Mouse (Mus musculus): ENCODE measurements around the gene Aunip.

DNA sequence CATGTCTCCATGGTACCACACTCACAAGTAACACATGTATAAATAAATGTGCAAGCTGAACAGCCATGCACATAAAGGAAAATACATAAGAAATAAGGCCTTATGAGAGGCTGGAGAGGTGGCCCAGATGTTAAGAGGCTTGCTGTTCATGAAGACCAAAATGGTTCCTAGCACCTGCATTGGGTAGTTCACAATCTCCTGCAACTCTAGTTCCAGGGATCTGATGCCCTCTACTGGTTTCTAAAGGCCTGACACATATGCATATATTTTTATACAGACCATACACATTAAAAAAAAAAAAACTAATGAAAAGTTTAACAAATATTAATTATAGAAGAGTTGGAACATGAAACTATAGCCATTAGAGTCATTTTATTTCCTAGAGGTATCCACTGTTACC, 39.3 kb upstream of the Aunip start:
- peak; percentile 43; the same call in 1 of the 2 replicates for TF ChIP-seq CTCF (IDR thresholded peaks at IDR 0.05; ENCODE audit: low read depth)
- no peak for TF ChIP-seq EP300 (IDR thresholded peaks at IDR 0.05; ENCODE audit: low read depth)
